Mouse (Mus musculus): ENCODE results near the gene Mylk. TPM values are rescaled to one million over a fixed set of nuclear protein-coding genes. Genes with fewer than 3 reads are reported as not detected.

Mylk gene
- total and polyA plus RNA-seq, 3 experiments, result 0.04 to 0.10 TPM; not detected in 1

DNA sequence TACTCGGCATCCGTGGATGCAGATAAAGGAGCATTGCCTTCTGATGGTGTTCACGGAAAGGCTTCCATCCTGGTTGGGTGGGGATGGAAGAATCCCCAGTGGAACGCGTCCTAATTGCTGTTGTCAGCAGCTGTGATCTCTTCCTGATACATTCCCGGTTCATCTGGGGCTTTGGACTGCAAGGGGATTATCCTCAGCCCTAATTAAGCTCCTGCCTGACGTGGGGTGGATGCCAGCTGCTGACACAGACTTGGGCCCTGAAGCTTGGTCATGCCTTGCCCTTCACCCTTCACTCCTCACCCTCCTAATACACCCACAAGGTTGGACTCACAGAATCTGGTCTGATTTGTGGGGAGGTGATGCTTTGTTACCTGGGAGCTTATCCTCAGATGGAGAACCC, 109.1 kb downstream of the Mylk start:
- no peaks in the 10 kb centered on the region for H3K4me1 ChIP-seq (ENCODE audit: control insufficient read depth in 1 of 2, insufficient read depth in 2 of 2)
- no peak for DNase-seq (ENCODE audit: extremely low read depth)
- dilution Hi-C loops (cut with MboI; ENCODE audit: extremely low pct_ligation_motif_present, extremely low pct_unique_long_range_greater_than_20kb, low sequenced_read_pairs), result no loop called here
- H3K79me2 ChIP-seq (replicated peaks; ENCODE audit: control insufficient read depth, extremely low read depth, insufficient read depth, poor library complexity, severe bottlenecking), result no peaks in the 10 kb centered on the region
- H3K9ac ChIP-seq (ENCODE audit: insufficient read depth, low read depth), result no peak overlapping the region
- H3K27ac ChIP-seq (ENCODE audit: insufficient read depth, low read depth), result no peak overlapping the region
- H3K9me3 ChIP-seq (replicated peaks; ENCODE audit: low read length), result no peaks in the 10 kb centered on the region
- in situ Hi-C loops (cut with MboI; ENCODE audit: low pct_ligation_motif_present, low pct_unique_long_range_greater_than_20kb, low sequenced_read_pairs), result no loop called here
- no peak overlapping the region for H3K4me2 ChIP-seq (ENCODE audit: insufficient read depth, low read depth, poor library complexity, severe bottlenecking)
- peaks cover 92% of the 10 kb centered on the region for H3K27me3 ChIP-seq (replicated peaks)
- no peak overlapping the region for H3K4me3 ChIP-seq (replicated peaks in 1 of 3; ENCODE audit: low read depth in 2 of 3, low read length in 2 of 3, poor library complexity in 1 of 3)
- no peak for TF ChIP-seq SIN3A (IDR thresholded peaks at IDR 0.05; ENCODE audit: low read length)
- TF ChIP-seq ZMIZ1 (IDR thresholded peaks at IDR 0.05; ENCODE audit: low read depth, low read length), result no peak
- TF ChIP-seq MAFK (IDR thresholded peaks at IDR 0.05; ENCODE audit: insufficient replicate concordance, low read length), result no peak
- no peak for TF ChIP-seq UBTF (IDR thresholded peaks at IDR 0.05; ENCODE audit: low read depth, low read length)
- no peak for TF ChIP-seq JUND (conservative IDR thresholded peaks at IDR 0.05; ENCODE audit: low read depth, low read length)
- TF ChIP-seq ETS1 (conservative IDR thresholded peaks at IDR 0.05; ENCODE audit: low read depth, low read length), result no peak
- TF ChIP-seq ZC3H11A (IDR thresholded peaks at IDR 0.05; ENCODE audit: low read depth, low read length), result no peak
- TF ChIP-seq MAX (IDR thresholded peaks at IDR 0.05; ENCODE audit: low read length), result no peak
- TF ChIP-seq BHLHE40 (IDR thresholded peaks at IDR 0.05; ENCODE audit: low read depth, low read length), result no peak
- TF ChIP-seq TBP (conservative IDR thresholded peaks at IDR 0.05; ENCODE audit: low read depth, low read length), result no peak
- no peak for TF ChIP-seq MYC (IDR thresholded peaks at IDR 0.05; ENCODE audit: low read depth, low read length)
- TF ChIP-seq NRF1 (IDR thresholded peaks at IDR 0.05; ENCODE audit: low read depth, low read length), result no peak
- no peak for TF ChIP-seq TCF12 (IDR thresholded peaks at IDR 0.05; ENCODE audit: low read depth, low read length)
- H3K36me3 ChIP-seq (replicated peaks in 1 of 2; ENCODE audit: control insufficient read depth in 1 of 2, insufficient read depth in 1 of 2, low read length in 1 of 2), result no peaks in the 10 kb centered on the region

DNA sequence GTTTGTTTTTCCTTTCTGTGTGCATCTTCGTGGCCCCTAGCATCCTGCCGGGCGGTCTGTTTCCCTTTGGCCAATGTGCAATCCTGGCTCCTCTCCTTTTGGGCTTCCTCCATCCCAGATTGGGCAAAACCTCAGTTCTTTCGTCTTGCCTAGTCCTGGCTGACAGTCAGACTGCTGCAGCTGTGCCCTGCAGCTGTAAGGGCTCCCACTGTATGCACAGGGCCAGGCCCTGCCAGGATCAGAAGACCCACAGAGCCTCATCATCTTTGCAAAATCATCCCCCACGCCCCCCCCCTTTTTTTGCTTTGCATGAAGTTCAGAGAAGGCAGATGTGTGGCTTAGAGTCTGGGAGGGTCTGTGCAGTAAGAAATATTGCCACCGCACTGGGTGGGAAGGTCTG, 110.1 kb downstream of the Mylk start:
- Histone ChIP-seq H3K27ac (ENCODE audit: insufficient read depth, low read depth) (no peak overlapping the region), H3K4me2 (ENCODE audit: insufficient read depth, low read depth, poor library complexity, severe bottlenecking) (no peak overlapping the region), H3K36me3 (replicated peaks in 1 of 2; ENCODE audit: control insufficient read depth in 1 of 2, insufficient read depth in 1 of 2, low read length in 1 of 2) (no peaks in the 10 kb centered on the region), H3K79me2 (replicated peaks; ENCODE audit: control insufficient read depth, extremely low read depth, insufficient read depth, poor library complexity, severe bottlenecking) (no peaks in the 10 kb centered on the region), H3K4me3 (replicated peaks in 1 of 3; ENCODE audit: low read depth in 2 of 3, low read length in 2 of 3, poor library complexity in 1 of 3) (no peak overlapping the region), H3K9ac (ENCODE audit: insufficient read depth, low read depth) (no peak overlapping the region), H3K4me1 (ENCODE audit: control insufficient read depth in 1 of 2, insufficient read depth in 2 of 2) (no peaks in the 10 kb centered on the region), H3K27me3 (replicated peaks) (peaks cover 89% of the 10 kb centered on the region), H3K9me3 (replicated peaks; ENCODE audit: low read length) (no peaks in the 10 kb centered on the region)
- dilution Hi-C loops (cut with MboI; ENCODE audit: extremely low pct_ligation_motif_present, extremely low pct_unique_long_range_greater_than_20kb, low sequenced_read_pairs), result no loop called here
- in situ Hi-C loops (cut with MboI; ENCODE audit: low pct_ligation_motif_present, low pct_unique_long_range_greater_than_20kb, low sequenced_read_pairs), result no loop called here
- TF ChIP-seq UBTF (IDR thresholded peaks at IDR 0.05; ENCODE audit: low read depth, low read length) (no peak), TBP (conservative IDR thresholded peaks at IDR 0.05; ENCODE audit: low read depth, low read length) (no peak), SMC3 (IDR thresholded peaks at IDR 0.05; ENCODE audit: low read depth, low read length) (no peak), MYC (IDR thresholded peaks at IDR 0.05; ENCODE audit: low read depth, low read length) (no peak)
- DNase-seq (ENCODE audit: extremely low read depth), result no peak

DNA sequence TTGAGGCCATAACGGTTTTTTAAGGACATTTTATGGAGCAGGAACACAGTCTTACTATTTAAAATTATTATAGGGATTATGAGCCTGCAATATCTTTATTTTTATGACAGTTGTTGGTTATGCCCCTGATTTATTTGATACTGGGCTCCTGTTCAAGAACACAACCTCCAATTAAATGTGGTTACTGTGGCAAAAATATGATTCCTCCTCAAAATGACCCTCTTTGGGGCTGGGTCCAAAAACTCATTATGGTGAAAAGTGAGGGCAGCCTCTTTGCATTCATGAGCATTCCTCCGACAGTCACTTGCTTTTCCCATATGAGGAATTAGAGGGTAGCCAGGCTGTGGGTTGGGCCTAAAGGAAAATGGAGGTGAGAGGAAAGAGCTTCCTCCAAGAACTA, 110.7 kb downstream of the Mylk start:
- no peak overlapping the region for H3K4me3 ChIP-seq (replicated peaks in 1 of 3; ENCODE audit: low read depth in 2 of 3, low read length in 2 of 3, poor library complexity in 1 of 3)
- no peak overlapping the region for H3K4me2 ChIP-seq (ENCODE audit: insufficient read depth, low read depth, poor library complexity, severe bottlenecking)
- DNase-seq (ENCODE audit: extremely low read depth), result no peak
- no peaks in the 10 kb centered on the region; a peak in 1 of 4 replicates for H3K4me1 ChIP-seq (ENCODE audit: control insufficient read depth in 1 of 2, insufficient read depth in 2 of 2)
- H3K9ac ChIP-seq (ENCODE audit: insufficient read depth, low read depth), result no peak overlapping the region
- dilution Hi-C loops (cut with MboI; ENCODE audit: extremely low pct_ligation_motif_present, extremely low pct_unique_long_range_greater_than_20kb, low sequenced_read_pairs) (no loop called here), in situ Hi-C loops (cut with MboI; ENCODE audit: low pct_ligation_motif_present, low pct_unique_long_range_greater_than_20kb, low sequenced_read_pairs) (no loop called here)
- no peaks in the 10 kb centered on the region for H3K79me2 ChIP-seq (replicated peaks; ENCODE audit: control insufficient read depth, extremely low read depth, insufficient read depth, poor library complexity, severe bottlenecking)
- peaks cover 89% of the 10 kb centered on the region for H3K27me3 ChIP-seq (replicated peaks)
- H3K36me3 ChIP-seq (replicated peaks in 1 of 2; ENCODE audit: control insufficient read depth in 1 of 2, insufficient read depth in 1 of 2, low read length in 1 of 2), result no peaks in the 10 kb centered on the region
- TF ChIP-seq CHD2 (IDR thresholded peaks at IDR 0.05; ENCODE audit: low read length) (no peak), UBTF (IDR thresholded peaks at IDR 0.05; ENCODE audit: low read depth, low read length) (no peak), E2F4 (IDR thresholded peaks at IDR 0.05; ENCODE audit: insufficient replicate concordance, low read depth, low read length) (no peak), MYC (IDR thresholded peaks at IDR 0.05; ENCODE audit: low read depth, low read length) (no peak), NELFE (IDR thresholded peaks at IDR 0.05; ENCODE audit: low read depth, low read length) (no peak), MEF2A (IDR thresholded peaks at IDR 0.05; ENCODE audit: borderline replicate concordance, low read depth, low read length) (no peak)
- H3K27ac ChIP-seq (ENCODE audit: insufficient read depth, low read depth), result no peak overlapping the region
- H3K9me3 ChIP-seq (replicated peaks; ENCODE audit: low read length), result no peaks in the 10 kb centered on the region

All from CH12.LX (cell line).